Mouse (Mus musculus): ENCODE measurements around the gene Ankrd16. TPM values are rescaled to one million over a fixed set of nuclear protein-coding genes. Genes with fewer than 3 reads are reported as not detected.

Ankrd16 gene
- total RNA-seq (2014; fragmentation: Nextera tagmentation), result 44.9 and 64.8 TPM in 2 replicates
- 9.3 and 19.4 TPM in 2 replicates for total RNA-seq (2017)

- ATAC-seq (replicated peaks; ENCODE audit: low FRiP score, low TSS enrichment, poor library complexity, severe bottlenecking), result peak; percentile 93
Observed at GRCm38 (mm10) chr2:11777091-11778068, at the start of gene Ankrd16, which contains the start of gene Fbh1. Gene Ankrd16, plus strand, starts transcription at chr2:11777876. Gene Fbh1, minus strand, starts transcription at chr2:11777582.

DNA sequence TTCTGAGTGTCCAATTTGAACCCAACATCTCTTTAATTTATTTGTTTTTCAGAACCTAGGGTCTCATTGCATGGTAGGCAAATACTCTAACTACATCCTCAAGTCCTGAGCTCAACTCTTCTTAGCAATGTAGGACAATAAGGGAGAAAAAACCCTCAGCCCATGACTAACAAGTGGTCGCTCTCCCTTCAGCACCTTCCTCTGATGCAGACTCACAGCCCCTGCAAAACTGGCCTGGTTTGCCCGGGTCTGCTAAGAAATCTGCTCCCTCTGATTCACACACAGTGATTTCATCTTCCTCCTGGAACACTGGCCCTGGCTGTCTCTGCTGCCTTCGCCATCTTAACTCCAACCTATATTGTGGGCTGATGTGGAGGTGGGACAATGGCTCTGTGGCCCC lies 48.6 kb upstream of the Ankrd16 start:
- no peak for ATAC-seq (replicated peaks; ENCODE audit: low FRiP score, low TSS enrichment, poor library complexity, severe bottlenecking)

DNA sequence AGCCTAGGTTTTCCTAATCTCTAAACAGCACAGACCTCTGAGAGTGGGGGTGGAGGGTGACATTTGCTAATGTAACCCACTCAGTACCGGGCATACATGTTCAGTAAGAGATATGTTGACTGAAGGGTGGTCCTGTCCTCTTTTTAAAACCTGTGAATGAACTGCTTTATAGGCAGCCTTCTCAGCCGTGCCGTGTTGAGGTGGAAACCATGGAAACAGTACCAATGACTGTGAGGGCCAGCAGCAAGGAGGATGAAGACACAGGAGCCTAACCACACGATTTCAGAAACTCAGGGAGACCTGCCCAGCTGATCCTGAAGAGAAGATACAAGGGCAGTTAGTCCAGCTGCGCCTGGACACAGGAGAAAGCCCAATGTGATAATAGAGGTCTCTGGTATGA lies 44.7 kb upstream of the Ankrd16 start:
- no peak for ATAC-seq (replicated peaks; ENCODE audit: low FRiP score, low TSS enrichment, poor library complexity, severe bottlenecking)

- no peak for ATAC-seq (replicated peaks; ENCODE audit: low FRiP score, low TSS enrichment, poor library complexity, severe bottlenecking)
Observed at GRCm38 (mm10) chr2:11735853-11736252, 41.8 kb upstream of the Ankrd16 start.

DNA sequence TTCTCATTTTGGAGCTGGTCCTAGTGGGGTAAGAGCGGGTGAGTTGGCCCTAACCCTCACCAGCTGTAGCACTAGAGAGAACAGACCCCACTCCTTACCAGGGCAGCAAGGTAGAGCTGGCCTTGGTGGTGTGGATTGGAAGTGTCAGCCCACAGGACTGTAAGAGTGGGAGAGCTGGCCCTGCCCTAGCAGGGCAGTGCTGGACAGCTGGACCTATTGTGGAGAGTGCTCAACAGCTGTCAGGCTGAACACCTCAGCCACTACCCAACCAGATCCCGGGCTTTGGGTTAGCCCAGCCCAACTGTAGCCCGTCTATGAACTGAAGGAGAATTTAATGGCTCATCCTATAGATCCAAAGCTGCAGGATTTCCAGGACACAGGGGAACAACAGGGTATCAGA lies 38.9 kb upstream of the Ankrd16 start:
- ATAC-seq (replicated peaks; ENCODE audit: low FRiP score, low TSS enrichment, poor library complexity, severe bottlenecking), result no peak

DNA sequence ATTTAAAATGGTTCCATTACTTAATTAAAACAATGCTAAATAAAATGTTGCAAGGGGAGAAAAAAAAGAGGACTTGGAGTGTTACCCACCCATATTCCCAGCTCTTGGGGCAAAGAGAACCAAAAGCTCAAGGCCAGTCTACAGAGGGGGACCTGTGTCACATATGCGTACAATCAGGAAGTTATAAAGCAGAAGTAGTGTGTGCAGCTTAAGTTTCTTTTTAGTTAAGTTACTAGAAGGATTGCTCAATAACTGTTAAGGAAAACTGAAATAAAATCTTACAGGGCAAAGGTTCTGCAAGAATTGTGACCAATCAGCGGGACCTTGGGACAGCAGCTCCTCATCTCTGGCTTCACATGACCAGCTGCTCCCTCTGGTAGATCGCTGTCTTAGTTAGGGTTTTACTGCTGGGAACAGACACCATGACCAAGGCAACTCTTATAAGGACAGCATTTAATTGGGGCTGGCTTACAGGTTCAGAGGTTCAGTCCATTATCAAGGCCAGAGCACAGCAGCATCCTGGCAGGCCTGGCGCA lies 38.1 kb upstream of the Ankrd16 start:
- ATAC-seq (replicated peaks; ENCODE audit: low FRiP score, low TSS enrichment, poor library complexity, severe bottlenecking), result no peak

DNA sequence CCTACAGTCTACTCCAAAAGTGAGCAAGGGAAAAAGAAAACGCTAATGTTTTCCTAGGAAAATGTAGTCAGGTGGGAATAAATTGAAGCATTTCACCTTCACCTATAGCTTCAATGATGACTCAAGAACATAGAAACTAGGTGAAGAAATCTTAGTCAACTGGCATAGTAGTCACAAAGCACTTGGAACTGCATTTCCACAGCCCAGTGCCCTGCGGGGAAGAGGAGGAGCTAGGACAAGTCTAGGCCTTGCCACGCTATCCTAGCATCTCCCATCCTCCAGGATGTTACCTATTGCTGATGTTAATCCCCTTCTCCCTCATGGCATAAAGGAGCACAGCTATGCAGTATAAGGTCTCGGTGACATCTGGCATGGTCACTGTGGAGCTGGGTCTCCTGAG lies 15.1 kb upstream of the Ankrd16 start:
- ATAC-seq (replicated peaks; ENCODE audit: low FRiP score, low TSS enrichment, poor library complexity, severe bottlenecking), result no peak

DNA sequence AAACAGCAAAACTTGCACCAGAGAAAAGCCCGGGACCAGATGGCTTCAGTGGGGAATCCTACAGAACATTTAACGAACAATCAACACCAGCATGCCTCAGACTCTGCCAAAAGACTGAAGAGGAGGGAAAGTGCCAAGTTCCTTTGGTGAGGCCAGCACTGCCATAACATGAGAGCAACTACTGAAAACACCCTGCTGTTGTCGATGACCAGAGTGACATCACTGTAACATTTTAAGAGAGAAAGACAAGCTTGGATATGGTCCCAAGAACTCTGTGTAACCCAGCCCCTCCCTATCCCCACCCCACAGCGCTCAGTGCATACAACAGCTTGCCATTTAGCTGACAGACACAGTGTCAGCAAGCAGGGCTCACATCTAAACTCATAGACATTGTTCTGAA lies 12.0 kb upstream of the Ankrd16 start:
- ATAC-seq (replicated peaks; ENCODE audit: low FRiP score, low TSS enrichment, poor library complexity, severe bottlenecking), result no peak

GRCm38 (mm10) chr2:11766485-11767160 lies 11.1 kb upstream of the Ankrd16 start:
- no peak for ATAC-seq (replicated peaks; ENCODE audit: low FRiP score, low TSS enrichment, poor library complexity, severe bottlenecking)

- ATAC-seq (replicated peaks; ENCODE audit: low FRiP score, low TSS enrichment, poor library complexity, severe bottlenecking), result no peak
Observed at GRCm38 (mm10) chr2:11767161-11767545, 10.5 kb upstream of the Ankrd16 start.

DNA sequence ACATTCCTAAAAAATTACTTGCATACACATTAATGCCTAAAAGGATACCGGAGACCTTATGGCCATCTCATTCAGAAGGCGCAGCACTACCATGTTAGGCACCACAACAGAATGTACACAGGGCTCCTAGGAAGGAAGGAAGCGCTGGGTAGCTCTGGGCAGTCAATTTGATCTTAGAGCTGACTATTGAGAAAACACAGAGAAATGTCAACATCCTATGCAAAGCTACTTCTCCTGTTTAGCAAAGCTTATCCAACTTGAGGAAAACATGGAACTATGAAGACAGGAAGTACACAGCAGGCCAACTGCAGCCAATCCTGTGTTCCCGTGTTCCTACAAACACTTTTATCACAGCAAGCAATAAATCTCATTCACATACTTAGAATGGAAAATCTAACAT lies 6.0 kb upstream of the Ankrd16 start:
- no peak for ATAC-seq (replicated peaks; ENCODE audit: low FRiP score, low TSS enrichment, poor library complexity, severe bottlenecking)

- no peak for ATAC-seq (replicated peaks; ENCODE audit: low FRiP score, low TSS enrichment, poor library complexity, severe bottlenecking)
Observed at GRCm38 (mm10) chr2:11772401-11772800, 5.3 kb upstream of the Ankrd16 start.

- ATAC-seq (replicated peaks; ENCODE audit: low FRiP score, low TSS enrichment, poor library complexity, severe bottlenecking), result no peak
Observed at GRCm38 (mm10) chr2:11774426-11774825, 3.2 kb upstream of the Ankrd16 start.

DNA sequence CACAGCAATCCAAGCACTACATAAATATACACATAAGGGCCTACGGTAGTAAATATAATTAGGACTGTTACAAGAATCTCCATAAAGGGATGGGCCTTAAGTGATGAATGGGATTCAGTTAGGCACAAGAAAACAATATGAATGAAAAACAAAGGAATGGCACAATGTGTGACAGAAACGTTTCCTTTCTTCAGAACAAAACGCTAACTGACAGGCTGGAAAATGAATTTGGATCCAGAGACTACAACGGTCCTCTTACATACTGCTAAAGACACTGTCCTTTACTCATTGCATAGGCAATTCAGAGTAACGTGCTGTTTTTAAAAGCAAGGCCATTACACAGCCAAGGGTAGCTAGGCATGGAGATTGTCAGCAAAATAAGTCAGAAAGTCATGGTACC lies 2.6 kb upstream of the Ankrd16 start:
- ATAC-seq (replicated peaks; ENCODE audit: low FRiP score, low TSS enrichment, poor library complexity, severe bottlenecking), result no peak

DNA sequence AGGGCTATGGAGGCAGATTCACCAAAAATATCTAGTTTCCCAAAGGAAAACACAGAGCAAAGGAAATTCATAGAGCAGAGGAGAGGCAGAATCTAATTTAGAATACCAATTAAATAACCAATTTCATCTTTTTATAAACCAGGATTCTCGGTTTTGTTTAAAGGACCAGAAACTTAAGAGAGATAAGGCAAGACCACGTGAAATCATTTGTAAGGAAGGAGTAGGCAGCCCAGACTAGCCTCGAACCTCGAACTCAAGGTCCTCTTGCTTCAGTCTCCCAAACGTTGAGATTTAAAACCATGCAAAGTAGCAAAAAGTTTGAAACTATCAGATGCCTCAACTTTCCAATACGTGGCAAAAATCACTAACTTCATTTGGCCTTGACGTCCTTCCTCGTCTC lies 1.3 kb upstream of the Ankrd16 start:
- no peak for ATAC-seq (replicated peaks; ENCODE audit: low FRiP score, low TSS enrichment, poor library complexity, severe bottlenecking)

DNA sequence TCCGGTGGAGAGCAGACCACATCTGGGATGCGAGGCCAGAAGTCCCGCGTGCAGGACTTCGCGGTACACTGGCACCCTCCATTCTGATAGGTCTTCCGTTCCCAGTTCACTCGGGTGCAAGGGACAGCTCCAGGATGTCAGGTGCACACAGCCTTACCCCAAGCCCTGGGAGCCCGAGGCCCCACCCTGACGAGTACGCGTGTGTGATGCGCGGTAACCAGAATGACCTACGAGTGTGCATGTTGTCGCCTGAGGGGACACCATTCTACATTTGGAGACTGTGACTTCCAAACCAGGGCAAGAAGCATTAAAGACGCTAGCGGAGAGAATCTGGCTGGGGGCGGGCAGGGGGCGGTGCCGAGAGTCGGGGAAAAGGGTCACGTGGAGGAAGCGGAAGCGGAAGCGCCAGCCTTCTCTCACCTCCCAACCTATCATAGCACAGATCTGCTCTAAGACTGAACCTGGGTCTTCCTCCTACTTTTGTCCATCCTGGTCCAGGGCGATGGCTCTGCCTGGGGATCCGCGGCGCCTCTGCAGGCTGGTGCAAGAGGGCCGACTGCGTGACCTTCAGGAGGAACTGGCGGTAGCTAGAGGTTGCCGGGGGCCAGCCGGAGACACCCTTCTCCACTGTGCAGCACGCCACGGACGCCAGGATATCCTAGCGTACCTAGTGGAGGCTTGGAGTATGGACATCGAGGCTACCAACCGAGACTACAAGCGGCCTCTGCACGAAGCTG lies 579 bp downstream of the Ankrd16 start:
- ATAC-seq (replicated peaks; ENCODE audit: low FRiP score, low TSS enrichment, poor library complexity, severe bottlenecking), result peak; percentile 87

DNA sequence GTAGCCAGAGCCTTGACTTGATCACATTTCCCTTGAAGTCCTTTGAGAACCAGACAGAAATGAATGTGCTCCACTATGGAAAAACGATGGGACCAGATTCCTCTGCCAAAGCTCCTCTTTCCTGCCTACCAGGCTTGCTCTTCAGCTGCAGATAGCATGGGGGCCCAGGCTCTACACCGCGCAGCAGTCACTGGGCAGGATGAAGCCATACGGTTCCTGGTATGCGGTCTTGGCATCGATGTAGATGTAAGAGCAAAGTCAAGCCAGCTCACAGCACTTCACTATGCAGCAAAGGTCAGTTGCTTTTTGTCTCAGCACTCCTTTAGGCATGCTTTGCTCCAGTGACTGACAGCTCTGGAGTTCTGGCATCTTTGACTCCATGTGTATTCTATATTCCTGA lies 6.5 kb downstream of the Ankrd16 start:
- ATAC-seq (replicated peaks; ENCODE audit: low FRiP score, low TSS enrichment, poor library complexity, severe bottlenecking), result no peak

DNA sequence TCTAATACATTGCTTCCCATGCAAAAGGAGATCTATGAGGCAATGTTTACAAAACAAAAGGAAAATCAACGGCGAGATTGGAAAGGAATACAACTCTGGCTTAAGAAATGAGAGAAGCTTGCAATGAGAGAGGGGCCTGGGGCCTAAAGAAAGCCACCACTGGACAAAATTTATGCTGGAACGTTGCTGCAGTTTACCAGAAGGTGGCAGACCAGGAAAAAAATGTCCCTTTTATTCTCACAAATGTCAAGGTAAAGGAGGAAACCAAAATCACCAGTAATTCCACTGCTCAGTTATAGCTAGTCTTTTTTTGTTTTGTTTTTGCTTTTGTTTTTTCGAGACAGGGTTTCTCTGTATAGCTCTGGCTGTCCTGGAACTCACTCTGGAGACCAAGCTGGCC lies 17.0 kb downstream of the Ankrd16 start:
- ATAC-seq (replicated peaks; ENCODE audit: low FRiP score, low TSS enrichment, poor library complexity, severe bottlenecking), result no peak

- no peak for ATAC-seq (replicated peaks; ENCODE audit: low FRiP score, low TSS enrichment, poor library complexity, severe bottlenecking)
Observed at GRCm38 (mm10) chr2:11797930-11798364, 20.3 kb downstream of the Ankrd16 start.

Data from megakaryocyte-erythroid progenitor cell, adult 5-6 weeks (primary cell).